Mouse (Mus musculus): ENCODE measurements around the gene Zfp113. TPM values are rescaled to one million over a fixed set of nuclear protein-coding genes. Genes with fewer than 3 reads are reported as not detected.

The Zfp113 gene
- polyA plus RNA-seq, 1 experiment from 2014 or later, result 11.4 TPM

GRCm38 (mm10) chr5:138138585-138138984 is 17.0 kb downstream of the Zfp113 start:
- Histone ChIP-seq H3K36me3 (ENCODE audit: insufficient read depth, low read length) (peaks cover 17% of the 10 kb centered on the region), H3K9me3 (ENCODE audit: low read length) (no peaks in the 10 kb centered on the region), H3K27ac (ENCODE audit: low read length) (no peak overlapping the region), H3K4me3 (ENCODE audit: low read depth, low read length) (no peak overlapping the region), H3K27me3 (replicated peaks; ENCODE audit: insufficient read depth, low read length) (no peaks in the 10 kb centered on the region), H3K9ac (replicated peaks; ENCODE audit: low read depth) (no peak overlapping the region), H3K4me1 (ENCODE audit: insufficient read depth, low read depth, low read length) (no peaks in the 10 kb centered on the region), H3K4me2 (replicated peaks; ENCODE audit: low read depth, low read length) (no peak overlapping the region)
- WGBS, result 57% methylated on average over 4 of the region's 4 CpGs
- ATAC-seq (no peak), DNase-seq (ENCODE audit: low spot score) (no peak)
- no peak for TF ChIP-seq EP300 (IDR thresholded peaks at IDR 0.05)
- no peak for TF ChIP-seq CTCF (IDR thresholded peaks at IDR 0.05)

GRCm38 (mm10) chr5:138137935-138138549 is 17.5 kb downstream of the Zfp113 start:
- H3K4me1 ChIP-seq (ENCODE audit: insufficient read depth, low read depth, low read length), result no peaks in the 10 kb centered on the region
- H3K9ac ChIP-seq (replicated peaks; ENCODE audit: low read depth), result no peak overlapping the region
- H3K4me2 ChIP-seq (replicated peaks; ENCODE audit: low read depth, low read length), result no peak overlapping the region
- DNase-seq (ENCODE audit: low spot score), result peak; percentile 64
- ATAC-seq, result peak; percentile 54
- H3K9me3 ChIP-seq (ENCODE audit: low read length), result no peaks in the 10 kb centered on the region
- TF ChIP-seq EP300 (IDR thresholded peaks at IDR 0.05) (no peak), CTCF (IDR thresholded peaks at IDR 0.05) (peak; percentile 84)
- peaks cover 22% of the 10 kb centered on the region for H3K36me3 ChIP-seq (ENCODE audit: insufficient read depth, low read length)
- no peak overlapping the region for H3K4me3 ChIP-seq (ENCODE audit: low read depth, low read length)
- WGBS, result 52% methylated on average over 8 of the region's 8 CpGs
- no peak overlapping the region for H3K27ac ChIP-seq (ENCODE audit: low read length)
- H3K27me3 ChIP-seq (replicated peaks; ENCODE audit: insufficient read depth, low read length), result no peaks in the 10 kb centered on the region

GRCm38 (mm10) chr5:138137257-138137656 is 18.3 kb downstream of the Zfp113 start:
- Histone ChIP-seq H3K9ac (replicated peaks; ENCODE audit: low read depth) (no peak overlapping the region), H3K27ac (ENCODE audit: low read length) (no peak overlapping the region), H3K9me3 (ENCODE audit: low read length) (no peaks in the 10 kb centered on the region), H3K4me2 (replicated peaks; ENCODE audit: low read depth, low read length) (no peak overlapping the region), H3K4me1 (ENCODE audit: insufficient read depth, low read depth, low read length) (no peaks in the 10 kb centered on the region), H3K4me3 (ENCODE audit: low read depth, low read length) (no peak overlapping the region), H3K36me3 (ENCODE audit: insufficient read depth, low read length) (peaks cover 24% of the 10 kb centered on the region), H3K27me3 (replicated peaks; ENCODE audit: insufficient read depth, low read length) (no peaks in the 10 kb centered on the region)
- ATAC-seq (no peak), DNase-seq (ENCODE audit: low spot score) (no peak)
- 21% methylated on average over 4 of the region's 4 CpGs for WGBS
- TF ChIP-seq CTCF (IDR thresholded peaks at IDR 0.05), result no peak
- TF ChIP-seq EP300 (IDR thresholded peaks at IDR 0.05), result no peak

GRCm38 (mm10) chr5:138132425-138133064 is 23.0 kb downstream of the Zfp113 start:
- TF ChIP-seq EP300 (IDR thresholded peaks at IDR 0.05) (peak; percentile 68), CTCF (IDR thresholded peaks at IDR 0.05) (no peak)
- DNase-seq (ENCODE audit: low spot score) (peak; percentile 46), ATAC-seq (peak; percentile 87)
- no peaks in the 10 kb centered on the region for H3K4me1 ChIP-seq (ENCODE audit: insufficient read depth, low read depth, low read length)
- no peak overlapping the region for H3K4me2 ChIP-seq (replicated peaks; ENCODE audit: low read depth, low read length)
- peak overlapping the region; percentile 32; the same call in 1 of the 2 replicates for H3K27ac ChIP-seq (ENCODE audit: low read length)
- no peak overlapping the region for H3K4me3 ChIP-seq (ENCODE audit: low read depth, low read length)
- H3K36me3 ChIP-seq (ENCODE audit: insufficient read depth, low read length), result peaks cover 35% of the 10 kb centered on the region
- H3K9me3 ChIP-seq (ENCODE audit: low read length), result no peaks in the 10 kb centered on the region
- no peak overlapping the region for H3K9ac ChIP-seq (replicated peaks; ENCODE audit: low read depth)
- no peaks in the 10 kb centered on the region for H3K27me3 ChIP-seq (replicated peaks; ENCODE audit: insufficient read depth, low read length)
- WGBS, result 76% methylated on average over 5 of the region's 5 CpGs

- Histone ChIP-seq H3K27ac (ENCODE audit: low read length) (peak overlapping the region; percentile 95; the same call in 1 of the 2 replicates), H3K4me2 (replicated peaks; ENCODE audit: low read depth, low read length) (peak overlapping the region; percentile 69), H3K36me3 (ENCODE audit: insufficient read depth, low read length) (no peaks in the 10 kb centered on the region; the same call in 1 of the 2 replicates), H3K27me3 (replicated peaks; ENCODE audit: insufficient read depth, low read length) (no peaks in the 10 kb centered on the region), H3K9me3 (ENCODE audit: low read length) (no peaks in the 10 kb centered on the region), H3K4me3 (ENCODE audit: low read depth, low read length) (peak overlapping the region; percentile 67), H3K4me1 (ENCODE audit: insufficient read depth, low read depth, low read length) (peaks cover 3% of the 10 kb centered on the region; the same call in 1 of the 2 replicates), H3K9ac (replicated peaks; ENCODE audit: low read depth) (peak overlapping the region; percentile 81; the same call in 1 of the 2 replicates)
- no peak for DNase-seq (ENCODE audit: low spot score)
- WGBS, result 56% methylated on average over 3 of the region's 3 CpGs
- ATAC-seq, result no peak
- TF ChIP-seq CTCF (IDR thresholded peaks at IDR 0.05) (no peak), EP300 (IDR thresholded peaks at IDR 0.05) (no peak)
Observed at GRCm38 (mm10) chr5:138118041-138118440, 37.5 kb downstream of the Zfp113 start.

- H3K4me2 ChIP-seq (replicated peaks; ENCODE audit: low read depth, low read length), result peak overlapping the region; percentile 69
- no peaks in the 10 kb centered on the region for H3K9me3 ChIP-seq (ENCODE audit: low read length)
- H3K36me3 ChIP-seq (ENCODE audit: insufficient read depth, low read length), result no peaks in the 10 kb centered on the region
- ATAC-seq (no peak; the same call in 1 of the 2 replicates), DNase-seq (ENCODE audit: low spot score) (peak; percentile 45)
- peak overlapping the region; percentile 81 for H3K9ac ChIP-seq (replicated peaks; ENCODE audit: low read depth)
- H3K4me3 ChIP-seq (ENCODE audit: low read depth, low read length), result peak overlapping the region; percentile 67
- peaks cover 3% of the 10 kb centered on the region; the same call in 1 of the 2 replicates for H3K4me1 ChIP-seq (ENCODE audit: insufficient read depth, low read depth, low read length)
- peak overlapping the region; percentile 95 for H3K27ac ChIP-seq (ENCODE audit: low read length)
- TF ChIP-seq CTCF (IDR thresholded peaks at IDR 0.05), result no peak
- no peak for TF ChIP-seq EP300 (IDR thresholded peaks at IDR 0.05)
- 4% methylated on average over 16 of the region's 16 CpGs for WGBS
- H3K27me3 ChIP-seq (replicated peaks; ENCODE audit: insufficient read depth, low read length), result no peaks in the 10 kb centered on the region
Observed at GRCm38 (mm10) chr5:138117199-138118015, 38.1 kb downstream of the Zfp113 start.
